Mouse (Mus musculus) olfactory bulb, adult 2 months (tissue): ENCODE data around the gene Tmem37.
"Not testable (repeated sequence)": the region's sequence is repeated elsewhere in the genome, so short reads cannot be mapped to it uniquely, and the experiment has no call there.

ENCODE experiments used
- CTCF ChIP-seq: fragments of 200-500 bp; IDR thresholded peaks from 2 replicates; pipeline ENCODE4 v1.5.1; 2012; ENCODE audit warnings: low read depth, mild to moderate bottlenecking, low read length, moderate library complexity; ENCODE audit not compliant: insufficient read depth
- POLR2A ChIP-seq: fragments of 200-500 bp; IDR thresholded peaks from 2 replicates; pipeline ENCODE4 v1.6.1; 2012; ENCODE audit warnings: mild to moderate bottlenecking, low read depth, low read length, moderate library complexity; ENCODE audit not compliant: insufficient read depth

DNA sequence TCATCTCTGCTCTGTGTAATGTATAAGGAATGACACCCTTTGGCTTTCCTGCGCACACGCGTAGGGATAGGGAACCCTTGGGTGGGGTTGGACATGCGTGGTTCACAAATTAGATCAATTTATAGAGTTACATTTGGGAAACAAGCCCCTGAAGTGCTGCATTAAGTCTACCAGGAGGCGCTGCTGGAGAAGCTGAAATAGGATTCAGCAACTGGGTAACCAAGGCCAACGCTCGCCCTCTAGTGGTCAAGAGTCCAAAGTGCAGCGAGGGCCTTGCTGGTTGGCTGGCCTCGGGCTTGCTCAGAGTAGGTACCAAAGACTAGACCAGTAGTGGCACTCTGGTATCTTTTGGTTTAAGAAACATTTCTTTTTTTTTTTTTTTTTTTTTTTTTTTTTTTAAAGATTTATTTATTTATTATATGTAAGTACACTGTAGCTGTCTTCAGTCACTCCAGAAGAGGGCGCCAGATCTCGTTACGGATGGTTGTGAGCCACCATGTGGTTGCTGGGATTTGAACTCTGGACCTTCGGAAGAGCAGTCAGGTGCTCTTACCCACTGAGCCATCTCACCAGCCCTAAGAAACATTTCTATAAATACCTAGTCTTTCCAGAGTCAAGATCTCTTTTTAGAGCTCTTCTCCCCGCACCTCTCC is 19.7 kb upstream of the Tmem37 start:
- TF ChIP-seq POLR2A, result not testable (repeated sequence)
- peak; percentile 85 for TF ChIP-seq CTCF
